Mouse (Mus musculus) embryo, embryonic 11 days (tissue): ENCODE data around the gene Spcs3.
A peak's percentile ranks its signal among the peaks of the same experiment; 100 is the strongest.

Experiments used
- DNase-seq: peaks from one replicate; pipeline ENCODE4 v3.0.0-alpha.2; 2015

The Spcs3 gene

DNA sequence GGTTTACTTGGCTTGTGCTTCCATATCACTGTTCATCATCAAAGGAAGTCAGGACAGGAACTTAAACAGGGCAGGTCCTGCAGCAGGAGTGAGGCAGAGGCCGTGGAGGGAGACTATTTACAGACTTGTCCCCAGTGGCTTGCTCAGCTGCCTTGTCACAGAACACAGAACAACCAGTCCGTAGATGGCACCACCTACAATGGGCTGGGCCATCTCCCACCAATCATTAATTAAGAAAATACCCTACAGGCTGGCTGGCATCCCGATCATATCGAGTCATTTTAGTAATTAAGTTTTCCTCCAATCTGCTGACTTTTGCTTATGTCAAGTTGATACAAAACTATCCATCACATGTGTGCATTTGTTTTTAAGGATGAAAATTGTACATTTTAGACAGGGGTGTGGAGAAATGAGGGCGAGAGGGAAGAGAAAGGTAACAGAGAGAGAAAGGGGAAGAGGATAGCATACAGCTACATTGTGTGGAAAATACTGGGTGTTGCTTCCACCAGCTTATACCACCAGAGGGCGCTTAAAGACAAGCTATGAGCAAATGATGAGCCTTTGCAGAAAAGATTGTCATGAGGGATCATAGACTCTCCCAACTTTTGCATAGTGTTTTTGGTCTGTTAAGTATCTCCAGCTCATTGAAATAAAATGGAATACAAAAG, 22.2 kb downstream of the Spcs3 start:
- DNase-seq, result peak; percentile 86

DNA sequence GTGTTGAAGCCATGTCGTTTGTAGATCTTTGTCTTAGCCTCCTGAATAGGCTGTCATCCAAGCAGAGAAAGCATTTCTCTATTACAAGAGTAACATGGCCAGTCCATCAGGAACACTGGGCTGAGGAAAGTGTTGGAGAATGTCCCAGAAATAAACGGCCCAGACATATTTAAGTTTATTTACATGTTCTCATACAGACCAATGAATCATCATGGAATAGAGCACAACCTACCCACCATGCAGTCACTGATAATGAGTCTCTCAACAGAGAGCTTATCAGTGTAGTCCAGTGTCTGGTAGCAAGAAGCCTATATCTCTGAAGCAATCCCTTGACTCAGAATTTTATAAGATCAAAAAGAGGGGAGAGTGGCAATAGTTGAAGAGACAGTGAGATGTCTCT, 24.7 kb downstream of the Spcs3 start:
- DNase-seq, result no peak

DNA sequence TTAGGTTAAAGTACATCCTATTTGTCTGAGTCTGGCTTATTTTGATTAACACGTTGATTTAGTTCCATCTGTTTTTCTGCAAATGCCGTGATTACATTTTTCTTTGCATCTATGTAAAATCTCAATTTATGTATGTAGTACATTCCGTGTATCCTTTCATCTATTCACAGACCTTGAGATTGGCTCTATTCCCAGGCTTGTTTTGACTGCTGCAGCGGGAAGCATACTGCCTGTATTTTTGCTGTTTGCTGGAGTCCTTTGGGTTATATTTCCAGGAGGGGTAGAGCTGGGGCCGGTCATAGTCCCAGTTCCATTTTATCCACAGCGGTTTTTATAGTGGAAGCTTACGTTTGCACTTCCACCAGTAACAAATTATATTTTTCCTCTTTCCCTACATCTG, 26.7 kb downstream of the Spcs3 start:
- DNase-seq, result no peak

DNA sequence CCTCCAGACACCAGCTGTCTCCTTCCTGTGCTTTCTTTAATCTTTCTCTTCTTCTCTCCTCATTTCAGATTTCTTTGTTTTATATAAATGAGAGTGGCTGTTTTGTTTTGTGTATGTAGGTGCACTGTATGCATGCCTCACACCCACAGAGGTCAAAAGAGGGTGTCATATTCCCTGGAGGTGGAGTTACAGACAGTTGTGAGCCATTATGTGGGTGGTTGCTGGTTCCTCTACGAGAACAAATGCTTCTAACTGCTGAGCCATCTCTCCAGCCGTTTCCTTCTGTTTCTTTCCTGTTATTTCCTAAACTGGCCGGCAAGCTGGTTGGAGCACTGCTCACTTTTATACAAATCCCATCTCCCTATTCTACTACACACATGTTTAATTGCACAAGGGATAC, 35.9 kb downstream of the Spcs3 start:
- DNase-seq, result no peak

DNA sequence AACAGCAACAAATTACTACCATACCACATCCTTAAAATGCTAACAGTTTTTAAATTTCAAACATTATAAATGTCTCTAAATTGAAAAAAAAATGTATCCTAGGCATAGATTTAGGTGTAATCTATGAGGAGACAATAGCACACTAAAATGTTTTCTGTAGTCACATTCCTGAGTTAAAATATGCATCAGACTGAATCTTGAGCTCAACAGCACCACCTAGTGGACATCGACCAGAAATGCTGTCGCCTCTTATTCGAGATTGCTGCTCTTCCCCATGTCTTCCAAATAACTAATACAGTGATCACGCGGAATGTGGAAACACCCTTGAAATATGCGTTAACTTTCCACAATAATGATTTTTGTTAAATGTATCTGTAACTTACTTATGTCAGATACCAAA, 36.7 kb downstream of the Spcs3 start:
- peak; percentile 81 for DNase-seq

DNA sequence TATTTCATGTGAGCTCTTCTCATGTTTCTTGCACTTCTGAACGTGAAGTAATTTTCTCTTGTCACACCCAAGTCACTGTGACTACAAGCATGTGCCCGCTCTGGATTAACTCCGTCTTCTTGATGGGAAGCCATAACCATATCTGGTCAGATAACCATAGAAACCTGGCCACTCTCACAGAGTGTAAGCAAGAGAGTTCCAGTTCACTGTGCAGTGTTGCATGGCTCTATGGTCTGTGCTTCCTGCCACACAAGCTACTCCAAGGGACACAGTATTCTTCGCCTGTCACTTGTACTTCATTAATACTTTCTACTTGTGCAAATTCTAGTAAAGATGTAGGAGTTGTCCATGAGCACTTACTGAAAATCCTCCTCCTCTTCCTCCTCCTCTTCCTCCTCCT, 37.9 kb downstream of the Spcs3 start:
- no peak for DNase-seq

DNA sequence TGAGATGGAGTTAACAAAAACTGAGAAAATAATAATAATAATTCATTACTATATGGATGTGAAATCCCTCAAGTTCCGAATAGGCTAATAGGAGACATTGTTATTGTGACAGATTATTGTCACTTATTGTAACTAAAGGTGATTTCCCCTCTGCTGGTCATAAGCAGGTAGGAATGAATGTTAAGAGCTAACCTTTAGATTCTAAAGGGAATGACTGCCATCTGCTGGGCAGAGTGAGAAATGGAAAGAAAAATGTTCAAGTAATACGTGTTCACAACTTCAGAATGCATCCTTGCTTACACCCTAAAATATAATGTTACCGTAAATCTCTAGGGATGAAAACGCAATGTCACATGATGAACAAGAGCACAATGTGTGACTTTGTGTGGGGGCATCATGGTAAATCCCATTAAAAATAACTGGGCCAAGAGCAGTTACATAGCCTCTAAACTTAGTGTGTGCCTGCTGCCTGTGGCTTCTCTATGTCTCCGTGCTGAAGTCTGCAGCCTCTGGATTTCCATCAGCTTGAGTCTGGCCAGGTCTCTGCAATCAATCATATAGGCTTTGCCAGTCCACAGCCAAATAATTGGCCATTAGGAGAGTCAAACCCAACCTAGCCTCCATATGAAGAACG, 38.6 kb downstream of the Spcs3 start:
- peak; percentile 79 for DNase-seq

DNA sequence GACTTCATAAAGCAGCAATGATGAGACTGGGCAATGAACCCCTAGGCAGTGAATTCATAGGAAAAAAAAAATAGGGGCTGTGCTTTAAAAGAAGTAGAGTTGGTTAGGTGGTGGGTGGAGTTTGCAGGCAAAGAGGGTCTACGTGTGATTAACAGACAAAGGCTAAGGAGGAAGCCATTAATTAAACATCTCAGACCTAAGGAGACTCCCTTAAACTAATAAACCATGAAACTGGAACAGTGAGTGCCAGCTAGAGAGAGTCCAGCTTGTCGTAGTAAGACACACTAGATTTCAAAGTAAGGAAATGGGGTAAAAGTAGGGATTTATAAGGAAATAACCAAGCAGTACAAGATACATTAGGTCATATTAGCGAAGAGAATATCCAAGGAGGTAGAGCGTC, 41.4 kb downstream of the Spcs3 start:
- no peak for DNase-seq

DNA sequence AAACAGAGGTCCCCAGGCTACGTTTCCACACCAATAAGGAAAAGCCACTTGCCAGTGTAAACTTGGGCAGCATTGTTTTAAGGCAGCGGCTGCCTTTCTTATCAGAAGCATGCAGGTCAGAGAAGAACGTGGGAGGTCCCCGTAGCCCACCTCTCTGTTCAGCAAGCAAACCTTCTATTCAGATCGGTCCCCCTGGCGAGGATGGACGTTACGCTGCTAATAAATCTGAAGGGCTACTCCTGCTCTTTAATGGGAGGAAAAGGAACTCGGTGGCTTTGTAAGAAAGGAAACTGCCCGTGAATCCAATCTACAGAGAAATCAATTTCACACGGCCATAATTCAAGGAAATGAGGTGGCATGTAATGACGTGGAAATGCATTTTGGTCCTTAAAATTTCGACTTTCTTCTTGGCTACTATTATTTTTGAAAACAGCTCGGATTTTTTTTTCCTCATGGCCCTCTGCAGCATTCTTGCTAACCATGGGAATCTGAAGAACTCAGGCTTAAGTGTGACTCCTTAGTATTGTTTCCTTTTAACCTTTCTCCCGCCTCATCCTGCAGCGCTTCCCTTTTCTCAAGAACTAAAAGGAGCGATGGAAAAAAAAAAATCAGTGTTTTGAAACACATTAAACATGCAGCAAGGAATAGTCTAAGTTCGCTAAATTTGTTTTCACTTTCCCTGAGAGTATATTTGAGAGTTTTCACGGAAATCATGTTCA, 43.1 kb downstream of the Spcs3 start:
- DNase-seq, result peak; percentile 43
